Mouse (Mus musculus): ENCODE measurements around the gene Egflam.
A peak's percentile ranks its signal among the peaks of the same experiment; 100 is the strongest.

The Egflam gene

GRCm38 (mm10) chr15:7292854-7293253 is 105.3 kb downstream of the Egflam start:
- no peak for DNase-seq (ENCODE audit: low spot score)

GRCm38 (mm10) chr15:7290003-7290402 is 108.2 kb downstream of the Egflam start:
- DNase-seq (ENCODE audit: low spot score): no peak

- no peak for DNase-seq (ENCODE audit: low spot score)
Observed at GRCm38 (mm10) chr15:7289516-7289915, 108.7 kb downstream of the Egflam start.

- no peak for DNase-seq (ENCODE audit: low spot score)
Observed at GRCm38 (mm10) chr15:7288841-7289424, 109.3 kb downstream of the Egflam start.

GRCm38 (mm10) chr15:7287911-7288310 is 110.3 kb downstream of the Egflam start:
- DNase-seq (ENCODE audit: low spot score): no peak

- no peak for DNase-seq (ENCODE audit: low spot score)
Observed at GRCm38 (mm10) chr15:7281579-7281978, 116.6 kb downstream of the Egflam start.

GRCm38 (mm10) chr15:7263822-7264221 is 134.4 kb downstream of the Egflam start:
- DNase-seq (ENCODE audit: low spot score): peak; percentile 52

DNA sequence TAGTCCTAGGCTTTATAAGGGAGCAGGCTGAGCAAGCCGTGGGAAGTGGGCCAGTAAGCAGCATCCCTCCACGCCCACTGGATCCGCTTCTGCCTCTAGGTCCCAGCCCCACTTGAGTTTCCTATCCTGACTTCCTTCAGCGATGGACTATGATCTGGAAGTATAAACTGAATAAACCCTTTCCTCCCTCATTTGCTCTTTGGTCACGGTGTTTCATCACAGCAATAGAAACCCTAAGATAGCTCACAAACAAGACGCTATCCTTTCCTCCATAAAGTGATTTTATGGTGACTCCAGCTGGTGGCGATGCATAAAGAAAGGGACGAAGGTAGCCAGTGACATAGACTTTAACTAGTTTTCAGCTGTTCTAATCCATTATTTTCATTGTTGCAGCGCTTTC is 134.9 kb downstream of the Egflam start:
- DNase-seq (ENCODE audit: low spot score): no peak

GRCm38 (mm10) chr15:7261371-7261770 is 136.8 kb downstream of the Egflam start:
- DNase-seq (ENCODE audit: low spot score): no peak

DNA sequence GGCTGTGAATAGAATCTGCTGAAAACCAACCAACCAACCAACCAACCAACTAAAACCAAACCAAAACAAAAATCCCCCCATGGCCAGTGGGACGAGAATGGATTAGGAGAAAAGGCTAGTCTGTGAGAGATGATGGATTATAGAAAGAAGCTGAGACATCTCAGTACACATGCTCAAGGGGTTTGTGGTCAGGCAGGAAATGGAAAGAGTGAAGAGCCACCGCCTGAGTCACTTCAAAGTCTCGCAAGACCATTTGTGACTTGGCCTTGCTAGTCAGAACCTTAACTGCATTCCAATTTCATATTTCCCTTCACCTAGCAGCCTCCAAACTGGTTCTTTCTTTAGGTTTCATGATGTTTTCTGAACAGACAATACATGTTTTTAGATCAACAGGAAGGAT is 141.6 kb downstream of the Egflam start:
- no peak for DNase-seq (ENCODE audit: low spot score)

- DNase-seq (ENCODE audit: low spot score): no peak
Observed at GRCm38 (mm10) chr15:7253326-7253725, 144.9 kb downstream of the Egflam start.

DNA sequence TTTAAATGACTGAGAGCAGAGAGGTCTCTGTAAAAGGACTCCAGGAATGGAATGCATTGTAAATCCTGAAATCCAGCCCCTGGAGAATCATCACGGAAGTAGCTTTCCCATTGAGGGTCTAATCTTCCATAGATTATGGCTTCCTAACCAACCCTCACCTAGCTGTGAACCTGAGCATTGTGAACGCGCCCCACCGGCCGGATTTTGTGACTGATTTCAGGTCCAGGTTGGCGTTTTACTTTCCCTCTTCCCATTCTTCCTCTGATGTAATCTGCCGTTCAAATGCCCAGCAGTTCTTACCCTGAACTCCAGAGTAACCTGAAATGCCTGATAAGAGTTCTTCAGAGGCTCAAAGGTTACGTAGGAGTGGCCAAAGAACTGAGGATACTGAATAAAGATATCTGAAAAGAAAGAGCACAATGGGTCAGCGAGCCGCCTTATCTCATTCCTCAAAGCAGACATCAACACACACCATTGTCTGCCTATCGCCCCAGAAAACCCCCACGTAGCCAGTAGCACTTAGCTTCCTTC is 146.0 kb downstream of the Egflam start:
- DNase-seq (ENCODE audit: low spot score): no peak

GRCm38 (mm10) chr15:7251042-7251441 is 147.2 kb downstream of the Egflam start:
- no peak for DNase-seq (ENCODE audit: low spot score)

DNA sequence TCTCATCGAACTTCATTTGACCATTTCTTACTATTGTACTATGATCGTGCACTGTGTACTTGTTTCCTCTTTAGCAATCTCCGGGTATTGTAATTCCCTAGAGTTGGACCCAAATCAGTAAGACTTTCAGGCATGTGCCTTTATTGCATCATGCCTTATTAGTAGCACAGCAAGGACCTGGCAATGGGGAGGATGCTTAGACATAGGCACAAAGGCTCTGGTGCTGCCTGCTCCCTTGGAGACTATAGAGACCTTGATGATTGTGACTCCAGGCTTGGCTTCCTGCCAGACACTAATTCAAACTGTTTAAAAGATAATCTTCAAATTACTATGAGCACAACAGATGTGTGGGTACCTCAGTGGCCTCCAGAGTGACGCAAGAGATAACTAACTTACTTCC is 149.0 kb downstream of the Egflam start:
- no peak for DNase-seq (ENCODE audit: low spot score)

GRCm38 (mm10) chr15:7247321-7247720 is 150.9 kb downstream of the Egflam start:
- DNase-seq (ENCODE audit: low spot score): no peak

GRCm38 (mm10) chr15:7242161-7242850 is 155.9 kb downstream of the Egflam start:
- no peak for DNase-seq (ENCODE audit: low spot score)

- DNase-seq (ENCODE audit: low spot score): peak; percentile 38
Observed at GRCm38 (mm10) chr15:7240950-7241349, 157.2 kb downstream of the Egflam start.

- DNase-seq (ENCODE audit: low spot score): no peak
Observed at GRCm38 (mm10) chr15:7239904-7240303, 158.3 kb downstream of the Egflam start.

DNA sequence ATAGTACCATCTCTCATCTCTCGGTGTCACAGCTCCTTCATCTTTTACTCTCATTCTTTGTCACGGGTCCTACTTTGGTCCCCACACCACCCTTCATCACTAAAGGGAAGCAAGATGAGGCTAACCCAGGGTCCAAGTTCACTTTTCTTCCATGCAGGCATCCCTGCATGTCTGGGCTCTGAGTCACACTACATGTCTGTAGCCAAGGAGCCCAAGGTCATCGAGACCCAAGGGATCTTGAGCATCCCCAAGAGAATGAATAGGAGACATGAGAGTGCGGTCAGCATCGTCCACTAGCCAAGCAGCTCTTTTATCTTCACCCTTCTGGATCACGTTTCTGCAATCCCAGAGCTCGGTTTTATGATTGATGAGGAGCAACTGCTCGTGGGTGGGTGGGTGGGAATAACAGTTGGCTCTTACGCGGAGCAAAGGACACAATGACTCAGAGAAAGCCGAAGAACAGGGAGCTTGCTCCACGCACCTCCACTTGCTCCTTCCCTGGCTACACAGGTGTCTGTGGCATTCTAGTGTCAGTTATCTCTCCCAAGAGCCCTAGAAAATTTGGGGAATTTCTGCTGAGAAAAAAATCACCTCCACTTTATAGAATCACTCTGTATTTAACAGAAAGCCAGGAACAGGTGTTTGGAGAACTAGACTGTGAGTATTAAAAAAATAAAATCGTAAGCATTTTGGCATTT is 164.7 kb downstream of the Egflam start:
- no peak for DNase-seq (ENCODE audit: low spot score)

DNA sequence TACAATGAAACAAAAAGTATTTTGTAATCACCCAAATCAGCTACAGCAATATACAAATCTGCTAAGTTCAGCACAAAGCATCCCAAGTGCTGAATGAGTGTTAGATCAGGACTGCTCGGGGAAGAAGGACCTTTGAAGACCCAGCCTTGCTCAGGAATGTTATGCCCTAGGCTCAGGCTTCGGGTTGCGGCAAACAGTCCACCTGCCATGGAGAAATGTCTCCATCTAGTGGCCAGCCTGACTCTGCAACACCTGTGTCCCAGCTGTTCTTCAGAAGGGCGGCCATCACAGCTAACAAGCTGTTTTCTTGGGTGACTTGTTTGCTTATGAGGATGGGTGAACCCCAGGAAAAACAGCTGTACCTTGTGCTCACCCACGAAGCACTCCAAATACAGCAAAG is 172.0 kb downstream of the Egflam start:
- DNase-seq (ENCODE audit: low spot score): peak; percentile 63

DNA sequence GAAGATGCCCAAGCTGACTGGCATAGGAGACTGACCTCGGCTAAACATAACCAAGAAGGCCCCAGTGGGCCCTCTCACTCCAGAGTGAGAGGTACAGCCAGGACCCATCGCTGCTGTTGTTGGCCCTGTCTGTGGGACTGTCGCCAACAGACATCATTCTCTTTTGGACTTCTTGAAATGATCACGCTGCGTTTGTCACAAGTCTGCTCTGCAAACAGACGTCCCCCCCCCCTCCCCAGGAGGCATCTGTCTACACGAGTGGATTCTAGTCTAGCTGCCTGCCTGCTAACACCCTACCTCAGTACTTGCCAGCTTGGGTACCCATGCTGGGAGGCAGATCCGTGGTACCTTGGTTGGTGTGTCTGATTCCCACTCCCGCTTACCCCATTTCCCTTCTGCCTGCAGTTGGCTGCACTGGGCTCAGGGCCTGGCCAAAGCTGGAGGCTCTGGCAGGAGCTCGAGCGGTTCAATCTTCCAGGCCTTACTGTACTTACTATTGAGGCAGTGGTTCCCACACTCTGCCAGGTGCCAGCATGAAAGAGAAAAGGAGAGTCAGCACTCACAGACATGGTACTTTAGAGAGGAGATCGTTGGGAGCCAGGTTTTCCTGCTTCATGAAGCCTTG is 173.9 kb downstream of the Egflam start:
- DNase-seq (ENCODE audit: low spot score): no peak

- no peak for DNase-seq (ENCODE audit: low spot score)
Observed at GRCm38 (mm10) chr15:7222809-7223208, 175.4 kb downstream of the Egflam start.

- DNase-seq (ENCODE audit: low spot score): no peak
Observed at GRCm38 (mm10) chr15:7217273-7217598, 181.0 kb downstream of the Egflam start.

Data from layer of hippocampus, adult 9-10 months (tissue).